Mouse (Mus musculus): ENCODE measurements around the gene Hlcs. TPM values are rescaled to one million over a fixed set of nuclear protein-coding genes. Genes with fewer than 3 reads are reported as not detected.
"Not testable (repeated sequence)": the region's sequence is repeated elsewhere in the genome, so short reads cannot be mapped to it uniquely, and the experiment has no call there.

Gene Hlcs
- polyA plus RNA-seq, 1 experiment = 7.2 TPM

DNA sequence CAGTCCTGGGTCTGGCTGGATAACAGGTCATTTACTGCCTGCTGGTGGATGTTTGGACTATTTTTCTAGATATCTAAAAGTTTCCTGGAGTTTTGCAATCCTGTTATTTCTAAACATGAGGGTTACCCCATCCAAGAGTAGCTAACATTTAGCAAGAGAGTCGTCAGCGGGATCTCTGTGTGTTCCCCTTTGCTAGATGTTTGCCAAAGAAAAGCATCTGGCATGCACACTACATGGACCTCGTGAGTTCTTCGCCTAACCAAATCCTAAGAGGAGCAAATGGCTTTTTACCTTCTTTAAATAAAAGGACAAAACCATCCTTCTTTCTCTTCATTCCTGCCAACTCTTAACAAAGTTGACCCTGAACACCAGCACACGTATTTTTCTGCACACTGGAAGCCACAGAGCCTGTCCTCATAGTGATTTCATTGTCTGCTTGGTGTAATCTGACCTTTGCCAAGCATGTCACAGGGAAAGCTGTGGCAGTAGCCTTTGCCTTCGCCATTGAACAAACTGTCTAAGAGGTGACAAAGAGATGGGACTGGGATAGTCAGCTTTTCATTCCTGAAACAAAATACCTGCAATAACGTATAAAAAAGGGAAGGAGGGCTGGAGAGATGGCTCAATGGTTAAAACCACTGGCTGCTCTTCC lies 33.8 kb upstream of the Hlcs start:
- TF ChIP-seq POLR2A (IDR thresholded peaks at IDR 0.05; ENCODE audit: borderline replicate concordance, extremely low read depth, insufficient read depth, insufficient read length, poor library complexity, severe bottlenecking) (no peak), CTCF (IDR thresholded peaks at IDR 0.05; ENCODE audit: borderline replicate concordance, extremely low read depth, insufficient read depth, insufficient read length) (no peak)
- DNase-seq (ENCODE audit: low read depth) = no peak

DNA sequence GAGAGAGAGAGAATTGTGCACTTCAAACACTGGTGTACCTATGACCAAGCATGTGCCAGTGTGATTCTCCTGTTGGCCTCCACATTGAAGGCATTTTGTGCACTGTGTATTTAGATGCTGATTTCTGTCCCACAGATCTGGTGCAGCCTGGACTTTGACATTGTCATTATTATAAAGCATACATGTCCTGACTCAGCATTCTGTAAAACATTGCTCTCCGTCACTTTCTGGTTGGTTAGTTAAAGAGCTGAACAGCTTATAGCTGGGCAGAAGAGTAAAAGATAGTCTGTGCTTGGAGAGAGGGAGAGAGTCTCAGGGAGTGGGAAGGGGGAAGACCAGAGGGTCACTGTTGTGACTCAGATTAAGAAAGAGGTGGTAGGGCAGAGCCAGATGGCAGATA lies 32.4 kb upstream of the Hlcs start:
- TF ChIP-seq CTCF (IDR thresholded peaks at IDR 0.05; ENCODE audit: borderline replicate concordance, extremely low read depth, insufficient read depth, insufficient read length) (no peak), POLR2A (IDR thresholded peaks at IDR 0.05; ENCODE audit: borderline replicate concordance, extremely low read depth, insufficient read depth, insufficient read length, poor library complexity, severe bottlenecking) (no peak)
- DNase-seq (ENCODE audit: low read depth) = no peak

DNA sequence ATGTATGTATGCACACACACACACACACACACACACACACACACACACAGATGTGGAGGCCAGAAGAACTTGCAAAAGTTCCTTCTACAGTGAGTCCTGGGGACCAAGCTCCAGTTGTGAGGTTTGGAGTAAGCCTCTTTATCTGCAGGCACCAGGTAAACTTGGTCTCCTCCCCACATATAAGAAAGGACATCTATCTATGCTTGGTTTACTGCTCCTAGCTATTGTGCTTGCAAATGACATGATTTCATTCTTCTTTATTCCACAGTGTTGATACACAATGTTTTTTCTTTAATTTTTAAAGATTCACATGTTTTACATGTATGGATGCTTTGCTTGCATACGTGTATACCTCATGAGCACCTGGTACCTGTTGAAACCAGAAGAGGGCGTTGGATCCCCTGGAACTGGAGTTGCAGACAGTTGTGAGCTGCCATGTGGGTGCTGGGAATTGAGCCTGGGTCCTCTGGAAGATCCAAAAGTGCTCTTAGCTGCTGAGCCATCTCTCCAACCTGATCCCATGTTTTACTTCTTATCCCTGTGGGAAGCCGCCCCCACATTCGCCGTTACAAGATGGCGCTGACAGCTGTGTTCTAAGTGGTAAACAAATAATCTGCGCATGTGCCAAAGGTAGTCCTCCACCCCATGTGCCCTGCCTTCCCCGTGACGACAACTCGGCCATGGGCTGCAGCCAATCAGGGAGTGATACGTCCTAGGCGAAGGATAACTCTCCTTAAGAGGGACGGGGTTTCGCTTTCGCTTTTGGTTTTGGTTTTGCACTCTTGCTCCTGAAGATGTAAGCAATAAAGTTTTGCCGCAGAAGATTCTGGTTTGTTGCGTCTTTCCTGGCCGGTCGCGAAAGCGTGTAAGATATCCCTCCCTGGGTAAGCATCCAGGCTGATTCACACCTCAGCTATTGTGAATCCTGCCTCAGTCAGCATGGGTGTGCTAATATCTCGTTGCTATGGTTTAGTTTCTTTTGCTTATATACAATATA lies 26.1 kb upstream of the Hlcs start:
- not testable (repeated sequence) for DNase-seq (ENCODE audit: low read depth)

DNA sequence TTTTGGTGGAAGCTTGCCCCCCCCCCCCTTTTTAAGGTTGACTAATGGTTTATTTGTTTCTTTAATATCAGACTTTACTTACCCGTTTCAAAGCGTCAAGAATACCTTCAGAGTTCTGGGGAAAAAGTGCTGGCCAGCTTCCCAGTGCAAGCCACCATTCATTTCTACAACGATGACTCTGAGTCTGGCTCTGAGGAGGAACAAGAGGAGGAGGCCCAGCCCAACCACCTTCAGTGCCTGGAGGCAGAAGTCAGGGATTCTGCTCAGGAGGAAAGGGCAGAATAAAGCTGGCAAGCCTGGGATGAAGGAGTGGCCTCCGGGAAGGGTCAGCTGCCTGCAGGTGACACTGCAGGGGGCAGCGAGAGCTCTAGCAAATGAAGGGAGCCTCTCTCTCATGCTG lies 22.3 kb upstream of the Hlcs start:
- TF ChIP-seq POLR2A (IDR thresholded peaks at IDR 0.05; ENCODE audit: borderline replicate concordance, extremely low read depth, insufficient read depth, insufficient read length, poor library complexity, severe bottlenecking) = no peak
- TF ChIP-seq CTCF (IDR thresholded peaks at IDR 0.05; ENCODE audit: borderline replicate concordance, extremely low read depth, insufficient read depth, insufficient read length) = no peak
- no peak for DNase-seq (ENCODE audit: low read depth)

DNA sequence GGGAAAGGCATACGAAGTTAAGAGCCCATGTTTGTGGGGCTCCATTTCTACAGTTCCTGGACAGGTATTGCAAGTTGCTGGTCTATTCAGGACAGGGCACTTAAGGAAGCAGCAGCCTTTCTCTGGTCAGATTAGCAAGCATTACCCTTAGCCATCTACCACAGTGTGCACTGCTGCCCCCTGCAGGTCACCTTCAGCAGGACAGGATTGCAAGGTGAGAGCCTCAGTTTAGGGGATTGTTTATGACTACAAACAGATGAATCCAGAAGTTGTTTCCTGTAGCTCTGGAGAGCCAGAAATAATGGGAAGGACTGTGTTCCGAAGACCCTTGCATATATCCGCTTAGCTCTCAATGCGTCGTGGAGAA lies 18.5 kb upstream of the Hlcs start:
- DNase-seq (ENCODE audit: low read depth) = peak; percentile 26
- TF ChIP-seq CTCF (IDR thresholded peaks at IDR 0.05; ENCODE audit: borderline replicate concordance, extremely low read depth, insufficient read depth, insufficient read length) = peak; percentile 64
- no peak for TF ChIP-seq POLR2A (IDR thresholded peaks at IDR 0.05; ENCODE audit: borderline replicate concordance, extremely low read depth, insufficient read depth, insufficient read length, poor library complexity, severe bottlenecking)

DNA sequence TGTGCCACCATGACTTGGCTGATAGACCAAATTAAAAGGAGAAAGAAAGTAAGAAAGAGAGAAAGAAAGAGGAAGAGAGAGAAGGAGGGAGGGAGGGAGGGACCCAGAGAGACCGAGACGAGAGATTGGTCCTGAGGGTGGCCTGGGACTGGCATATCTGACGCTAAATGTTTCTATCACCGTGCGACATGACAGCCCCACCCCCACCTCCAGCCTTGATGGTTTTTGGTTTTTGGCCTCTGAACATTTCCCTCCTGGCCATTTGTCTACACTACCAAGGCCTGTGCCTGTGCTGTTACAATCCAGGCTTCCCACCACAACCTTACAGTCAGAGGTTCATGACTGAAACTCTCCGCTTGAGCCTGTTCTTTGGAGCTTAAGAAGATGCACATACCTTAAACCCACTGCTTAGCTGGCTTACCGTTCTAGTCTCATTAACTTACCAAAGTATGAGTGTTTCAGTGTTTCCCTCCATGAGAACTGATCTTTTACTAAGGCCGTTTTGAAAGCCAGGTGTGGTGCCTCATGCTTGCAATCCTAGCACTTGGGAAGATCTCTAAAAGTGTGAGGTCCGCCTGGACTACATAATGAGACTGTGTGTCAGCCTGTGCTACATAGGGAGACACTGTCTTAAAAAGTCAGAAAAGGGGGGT lies 18.0 kb upstream of the Hlcs start:
- no peak for DNase-seq (ENCODE audit: low read depth)
- TF ChIP-seq CTCF (IDR thresholded peaks at IDR 0.05; ENCODE audit: borderline replicate concordance, extremely low read depth, insufficient read depth, insufficient read length) = no peak
- TF ChIP-seq POLR2A (IDR thresholded peaks at IDR 0.05; ENCODE audit: borderline replicate concordance, extremely low read depth, insufficient read depth, insufficient read length, poor library complexity, severe bottlenecking) = no peak

DNA sequence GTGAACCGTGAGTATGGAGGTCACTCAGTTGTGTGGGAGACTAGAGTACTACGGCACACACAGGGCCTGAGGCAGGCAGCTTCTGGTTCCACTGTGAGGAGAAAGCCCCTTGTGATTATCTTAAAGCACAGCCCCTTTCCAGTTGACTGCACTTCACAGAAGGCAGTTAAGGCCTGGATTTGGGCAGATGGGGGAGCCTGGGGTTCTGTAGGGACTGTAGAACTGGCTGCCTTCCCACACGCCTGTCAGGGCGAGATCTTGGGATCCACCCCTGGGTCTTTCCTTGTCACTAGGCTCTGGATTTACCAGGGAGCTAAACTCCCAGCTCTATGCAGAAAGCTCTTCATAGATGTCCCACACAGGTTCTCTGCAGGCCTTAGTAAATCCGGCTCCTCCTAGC lies 17.1 kb upstream of the Hlcs start:
- peak; percentile 85 for DNase-seq (ENCODE audit: low read depth)
- TF ChIP-seq CTCF (IDR thresholded peaks at IDR 0.05; ENCODE audit: borderline replicate concordance, extremely low read depth, insufficient read depth, insufficient read length) (no peak), POLR2A (IDR thresholded peaks at IDR 0.05; ENCODE audit: borderline replicate concordance, extremely low read depth, insufficient read depth, insufficient read length, poor library complexity, severe bottlenecking) (no peak)

DNA sequence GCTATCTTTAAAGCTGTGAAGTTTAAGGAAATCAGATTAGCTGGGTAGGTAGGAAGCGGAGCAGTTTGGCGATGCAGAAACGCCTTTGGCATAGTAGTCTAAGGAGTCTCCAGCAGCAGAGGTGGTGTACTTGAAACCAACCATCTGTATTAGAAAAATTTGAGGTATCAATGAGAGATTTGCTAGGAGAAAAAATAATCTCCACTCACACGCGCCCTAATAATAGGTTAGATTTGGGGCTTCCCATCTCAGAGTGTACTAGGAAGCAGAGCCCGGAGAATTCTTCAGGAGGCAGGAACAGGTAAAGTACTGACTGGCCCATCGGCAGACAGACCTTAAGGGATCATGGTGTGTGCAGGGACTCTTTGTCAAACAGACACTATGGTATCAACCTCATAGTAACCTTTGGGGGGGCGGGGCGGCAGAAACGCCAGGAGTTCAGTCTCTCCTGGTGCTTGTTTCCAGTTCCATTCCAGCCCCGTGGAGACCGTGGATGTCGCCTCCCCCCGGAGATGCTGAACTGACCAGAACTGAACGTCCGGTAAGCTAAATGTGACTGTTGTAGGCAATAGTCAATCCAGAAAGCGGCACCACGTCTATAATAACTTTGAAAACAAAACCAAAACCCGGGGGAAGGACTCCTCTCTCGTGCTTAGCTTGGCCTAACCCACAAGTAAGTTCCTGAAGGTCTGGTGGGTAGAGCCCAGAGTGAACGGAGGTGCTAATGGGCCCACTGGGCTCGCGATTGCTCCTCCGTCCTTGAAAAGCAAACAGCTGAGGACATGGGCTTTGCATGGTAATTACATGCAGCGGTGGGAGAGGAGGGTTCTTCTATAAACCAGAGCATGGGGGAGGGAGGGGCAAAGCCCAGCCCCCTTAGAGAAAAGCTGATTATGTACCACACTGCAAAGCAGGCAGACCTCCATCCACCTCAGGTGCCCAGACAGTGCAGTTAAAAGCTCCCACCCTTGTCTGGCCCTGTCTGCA lies 15.8 kb upstream of the Hlcs start:
- peak; percentile 61 for DNase-seq (ENCODE audit: low read depth)
- no peak for TF ChIP-seq CTCF (IDR thresholded peaks at IDR 0.05; ENCODE audit: borderline replicate concordance, extremely low read depth, insufficient read depth, insufficient read length)

DNA sequence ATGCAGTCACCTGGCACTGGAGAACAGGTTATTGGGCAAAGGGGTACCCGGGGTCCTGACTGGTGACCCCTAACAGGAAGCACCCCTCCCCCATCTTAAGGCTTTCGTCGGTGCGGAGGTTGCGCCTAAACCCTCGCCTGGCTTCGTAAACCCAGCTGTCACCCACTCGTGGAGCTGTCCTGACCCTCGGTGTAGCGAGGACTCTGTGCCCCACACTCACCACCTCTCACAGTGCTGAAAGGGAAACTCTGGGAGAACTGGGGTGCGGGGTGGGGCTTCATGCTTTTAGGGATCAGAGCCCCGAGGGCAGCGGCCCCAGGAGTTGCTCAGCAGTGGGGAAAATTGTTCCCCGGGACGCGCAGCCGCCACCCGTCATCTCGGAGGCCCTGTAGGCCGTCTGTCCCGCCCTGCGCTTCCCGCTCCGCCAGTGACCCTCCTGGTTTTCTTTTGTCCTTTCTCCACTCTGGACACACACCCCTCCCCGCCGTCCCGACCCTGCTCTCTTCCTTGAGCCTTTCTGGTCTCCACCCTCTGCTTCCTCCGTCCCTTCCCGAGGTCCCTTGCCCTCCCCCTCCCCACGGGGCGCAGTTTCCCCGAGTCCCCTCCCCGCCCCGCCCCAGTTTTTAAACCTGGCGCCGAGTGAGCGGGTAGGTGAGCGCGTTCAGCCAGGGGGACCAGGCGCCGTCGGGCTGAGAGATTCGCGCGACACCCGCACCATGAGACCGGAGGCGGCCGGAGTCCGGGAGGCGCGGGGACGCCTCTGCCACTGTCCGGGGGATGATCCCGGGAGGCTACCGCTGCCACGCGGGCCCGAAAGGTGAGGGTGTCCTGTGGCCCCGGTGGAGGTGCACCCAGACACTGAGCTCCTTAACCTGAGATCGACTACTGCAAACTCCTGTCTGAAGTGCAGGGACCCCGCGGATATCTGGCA lies 14.7 kb upstream of the Hlcs start, which contains the start of gene Ripply3:
Ripply3 (plus strand) TSS at position 640 of the 931 bp plus-strand sequence.
- TF ChIP-seq POLR2A (IDR thresholded peaks at IDR 0.05; ENCODE audit: borderline replicate concordance, extremely low read depth, insufficient read depth, insufficient read length, poor library complexity, severe bottlenecking) = no peak
- TF ChIP-seq CTCF (IDR thresholded peaks at IDR 0.05; ENCODE audit: borderline replicate concordance, extremely low read depth, insufficient read depth, insufficient read length) = no peak

DNA sequence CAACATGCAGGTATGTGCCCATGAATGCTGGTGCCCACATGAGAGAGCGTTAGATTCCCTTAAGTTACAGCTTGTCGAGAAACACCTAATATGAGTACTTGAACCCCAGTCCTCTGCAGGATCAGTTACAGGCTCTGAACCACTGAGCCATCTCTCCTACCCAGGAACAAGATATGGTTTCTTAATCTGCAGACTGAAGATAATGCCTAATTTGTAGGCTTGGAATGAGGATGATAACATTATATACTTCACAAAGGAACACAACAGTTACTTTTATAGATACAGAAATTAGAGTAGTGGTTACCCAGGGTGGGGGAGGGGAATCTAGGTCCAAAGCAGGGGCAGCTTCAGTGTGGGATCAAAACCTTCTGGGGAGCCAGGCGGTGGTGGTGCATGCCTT lies 12.6 kb upstream of the Hlcs start:
- no peak for DNase-seq (ENCODE audit: low read depth)
- TF ChIP-seq POLR2A (IDR thresholded peaks at IDR 0.05; ENCODE audit: borderline replicate concordance, extremely low read depth, insufficient read depth, insufficient read length, poor library complexity, severe bottlenecking) (no peak), CTCF (IDR thresholded peaks at IDR 0.05; ENCODE audit: borderline replicate concordance, extremely low read depth, insufficient read depth, insufficient read length) (no peak)

More for the DNA sequence above, 14.7 kb upstream of the Hlcs start, which contains the start of gene Ripply3:
- DNase-seq (ENCODE audit: low read depth) = peak; percentile 12
